Mouse (Mus musculus) left cerebral cortex, adult 18-20 months (tissue): Measurements from ENCODE around the gene Lmod1. TPM values are rescaled to one million over a fixed set of nuclear protein-coding genes. Genes with fewer than 3 reads are reported as not detected.
A peak's percentile ranks its signal among the peaks of the same experiment; 100 is the strongest.

Source experiments
- DNase-seq, 2 experiments: peaks; one replicate each; pipeline ENCODE4 v3.0.0; 2021 to 2022; ENCODE audit warnings: low spot score in 2 of 2, mixed read lengths in 1 of 2
- long read RNA-seq, 2 experiments: library from polyadenylated mRNA; stranded (forward); transcript quantifications; one replicate each; pipeline ENCODE4 v2.0.0; 2021
- total RNA-seq, 2 experiments: library from RNA; stranded (reverse); gene quantifications; 2 replicates each; pipeline ENCODE4 v1.2.3; 2021

Gene Lmod1
- under 1 TPM; 0.72 to 0.82 TPM for total RNA-seq
- long read RNA-seq, experiment 1, partial matches to known transcripts = 0 of 5 reads
- long read RNA-seq, experiment 1, other reads (novel, unspliced or antisense) = 2 of 5 reads
- long read RNA-seq, experiment 2, partial matches to known transcripts = 0 of 1 reads
- long read RNA-seq, experiment 2, other reads (novel, unspliced or antisense) = 0 of 1 reads

DNA sequence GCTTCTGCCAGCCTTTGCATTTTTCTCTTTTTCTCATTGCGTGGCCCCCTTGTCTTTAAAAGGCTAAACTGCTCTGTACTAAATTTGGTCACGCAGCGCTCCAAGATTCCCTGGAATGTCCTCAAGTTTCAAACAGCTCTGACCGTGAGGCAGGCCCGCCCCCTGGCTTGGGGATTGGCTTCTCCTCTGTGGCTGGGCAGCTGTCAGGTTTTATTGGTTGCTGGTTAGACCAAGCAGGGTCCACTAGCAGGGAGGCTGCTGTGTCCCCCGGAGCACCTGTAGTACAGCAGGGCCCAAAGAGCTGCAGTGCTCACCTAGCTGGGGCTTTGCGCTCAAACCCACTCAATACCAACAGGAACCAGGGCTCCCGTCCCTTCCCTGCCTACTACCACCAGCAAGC is at the start of gene Lmod1:
Gene Lmod1, plus strand, starts transcription at position 237 of the 400 bp plus-strand sequence.
- peak in 1 of 2 experiments; percentile 15 for DNase-seq

DNA sequence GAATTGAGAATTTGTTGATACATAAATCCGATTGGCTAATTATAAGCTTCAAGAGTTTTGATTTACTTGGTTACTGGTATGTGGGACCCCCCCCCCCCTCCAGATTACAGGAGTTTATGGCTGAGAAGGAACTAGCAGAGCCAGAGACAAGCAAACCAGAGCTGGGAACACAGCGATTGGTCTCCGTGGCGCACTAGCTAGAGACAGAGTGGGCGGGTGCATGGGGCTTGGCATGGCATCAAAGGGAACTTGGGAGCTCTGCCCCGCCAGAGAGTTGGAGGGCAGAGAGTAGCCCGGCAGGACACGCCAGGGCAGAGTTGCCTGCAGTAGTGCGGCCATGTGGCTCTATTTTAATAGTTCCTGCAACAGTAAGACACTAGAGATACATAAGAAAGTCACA is 44.0 kb upstream of the Lmod1 start:
- DNase-seq = peak; percentile 52 to 53

DNA sequence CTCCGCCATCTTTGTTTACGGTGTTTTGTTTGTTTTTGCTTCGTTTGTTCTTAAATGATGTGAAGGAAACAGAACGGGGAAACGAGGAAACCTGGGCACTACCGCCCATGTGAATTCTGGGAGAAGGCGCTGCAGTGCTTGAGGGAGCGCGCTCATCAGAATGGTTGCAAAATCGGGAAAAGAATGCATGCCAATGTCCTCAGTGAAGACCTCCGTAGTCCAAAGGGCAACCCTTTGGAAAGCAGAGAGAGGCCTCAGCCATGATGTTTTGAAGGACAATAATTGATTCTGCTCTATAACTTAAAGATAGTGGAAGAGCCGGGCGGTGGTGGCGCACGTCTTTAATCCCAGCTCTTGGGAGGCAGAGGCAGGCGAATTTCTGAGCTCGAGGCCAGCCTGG is 42.8 kb upstream of the Lmod1 start:
- no peak for DNase-seq

DNA sequence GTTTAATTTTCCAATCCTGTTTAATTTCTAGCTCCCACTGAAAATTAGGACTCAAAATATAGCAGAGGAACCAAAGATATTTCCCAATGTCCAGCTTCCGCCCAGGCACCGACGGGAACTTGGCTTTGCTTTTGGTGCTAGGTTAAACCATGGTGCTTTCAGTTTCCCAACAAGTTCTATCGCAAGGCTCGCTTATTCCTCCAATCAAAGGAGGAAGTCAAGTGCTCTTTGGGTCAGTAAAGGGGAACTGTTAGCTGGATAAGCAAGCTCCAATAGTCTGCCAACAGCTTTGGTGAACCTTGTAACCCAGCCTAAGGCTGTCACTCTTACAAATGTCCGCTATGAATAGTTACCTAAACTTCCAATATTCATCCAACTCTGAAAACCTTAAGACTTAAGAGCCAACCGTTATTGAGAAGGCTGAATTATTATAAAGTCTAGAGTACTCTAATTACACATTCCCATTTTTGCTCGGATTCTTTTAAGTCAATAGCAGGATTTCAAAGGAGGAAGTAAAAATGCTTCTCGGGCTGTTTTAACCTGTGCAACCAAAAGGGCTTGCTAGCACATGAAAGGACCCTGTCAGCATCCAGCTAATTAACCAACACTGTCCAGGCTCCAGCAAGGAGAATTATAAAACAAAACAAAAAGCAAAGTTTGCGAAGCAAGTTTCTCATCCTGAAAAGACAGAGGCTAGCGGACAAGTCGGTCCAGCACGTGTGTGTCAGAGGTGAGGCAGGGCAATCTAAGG is 41.9 kb upstream of the Lmod1 start:
- no peak for DNase-seq

DNA sequence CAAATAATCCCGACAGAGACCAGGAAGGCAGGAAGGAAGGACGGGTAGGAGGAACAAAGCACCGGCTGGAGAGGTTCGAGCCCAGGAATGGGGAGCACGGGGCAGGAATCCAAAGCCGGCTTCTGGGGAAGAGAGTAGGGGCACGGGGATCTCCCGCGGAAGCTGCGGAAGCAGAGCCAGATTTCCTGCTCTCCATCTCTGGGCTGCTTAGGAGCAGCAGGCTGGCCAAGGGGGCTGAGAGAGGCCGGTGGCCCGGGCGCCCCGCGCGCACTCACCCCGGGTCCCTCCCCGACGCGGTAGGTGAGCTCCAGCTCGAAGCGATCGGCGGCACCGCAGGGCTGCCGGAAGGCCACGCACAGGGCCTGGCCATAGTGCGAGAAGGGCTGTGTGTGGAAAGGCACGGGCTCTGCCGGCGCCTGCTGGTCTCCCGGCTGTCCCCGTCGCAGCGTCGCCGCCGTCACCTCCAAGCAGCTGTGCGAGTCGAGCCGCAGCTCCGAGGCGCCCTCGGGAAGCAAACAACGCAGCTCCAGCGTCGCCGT is 41.3 kb upstream of the Lmod1 start:
- peak; percentile 15 to 38 for DNase-seq

DNA sequence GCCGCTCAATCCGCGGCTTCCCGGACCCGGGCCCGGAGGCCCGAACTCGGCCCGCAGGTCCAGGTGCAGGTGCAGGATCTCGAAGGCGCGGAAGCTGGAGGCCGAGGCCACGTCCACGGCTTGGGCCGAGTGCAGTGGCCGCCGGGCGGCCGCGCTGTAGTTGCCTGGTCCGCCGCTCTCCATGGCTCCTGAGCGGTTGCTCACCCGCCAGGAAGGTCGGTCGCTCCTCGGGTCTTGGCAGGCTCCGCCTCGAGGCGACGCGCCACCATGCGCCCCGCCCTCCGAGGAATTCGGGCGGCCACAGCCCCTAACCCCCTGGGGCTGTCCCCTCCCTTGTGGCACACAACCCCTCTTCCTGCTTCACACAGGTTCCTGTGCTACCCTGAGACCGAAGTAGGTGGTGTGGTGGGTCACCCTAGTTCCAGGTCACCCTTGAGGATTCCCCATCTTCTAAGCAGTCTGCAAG is 40.7 kb upstream of the Lmod1 start, which contains the start of gene Rnpep:
Gene Rnpep, minus strand, starts transcription at position 259 of the 466 bp plus-strand sequence.
- peak; percentile 56 to 79 for DNase-seq

DNA sequence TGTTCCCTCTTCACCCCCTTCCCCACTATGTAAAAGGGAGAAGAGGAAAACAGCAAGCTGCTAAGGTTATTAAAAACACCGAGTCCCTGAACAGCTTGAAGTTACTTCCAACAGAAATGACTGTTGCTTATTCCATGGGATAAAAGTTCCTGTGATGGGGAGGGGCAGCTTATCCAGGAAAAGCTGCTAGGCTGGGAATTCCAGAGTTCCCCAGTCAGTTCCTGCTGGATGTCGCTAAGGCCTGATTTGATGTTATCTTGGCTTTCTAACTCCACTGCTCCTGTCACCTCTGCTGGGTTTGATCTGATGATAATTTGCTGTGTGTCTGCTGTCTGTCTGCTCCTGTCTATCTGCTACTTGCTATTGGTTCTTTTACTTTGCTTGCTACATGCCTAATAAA is 38.3 kb upstream of the Lmod1 start:
- no peak for DNase-seq

DNA sequence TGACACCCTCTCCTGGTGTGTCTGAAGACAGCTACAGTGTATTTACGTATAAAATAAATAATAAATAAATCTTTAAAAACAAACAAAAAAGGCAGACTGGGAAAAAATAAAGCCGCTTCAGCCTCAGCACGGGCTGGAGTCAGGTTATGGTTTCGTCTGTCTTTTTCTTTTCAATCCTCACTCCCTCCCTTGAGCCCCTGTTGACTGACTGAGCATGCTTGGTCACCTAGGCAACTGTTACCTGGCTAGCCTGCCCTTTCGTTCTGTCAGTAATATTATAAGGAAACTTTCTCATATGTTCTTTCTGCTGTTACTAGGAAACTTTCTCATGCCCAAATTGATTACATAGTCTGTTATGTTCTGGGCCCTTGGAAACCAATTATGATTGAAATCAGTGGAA is 33.7 kb upstream of the Lmod1 start:
- DNase-seq = no peak

DNA sequence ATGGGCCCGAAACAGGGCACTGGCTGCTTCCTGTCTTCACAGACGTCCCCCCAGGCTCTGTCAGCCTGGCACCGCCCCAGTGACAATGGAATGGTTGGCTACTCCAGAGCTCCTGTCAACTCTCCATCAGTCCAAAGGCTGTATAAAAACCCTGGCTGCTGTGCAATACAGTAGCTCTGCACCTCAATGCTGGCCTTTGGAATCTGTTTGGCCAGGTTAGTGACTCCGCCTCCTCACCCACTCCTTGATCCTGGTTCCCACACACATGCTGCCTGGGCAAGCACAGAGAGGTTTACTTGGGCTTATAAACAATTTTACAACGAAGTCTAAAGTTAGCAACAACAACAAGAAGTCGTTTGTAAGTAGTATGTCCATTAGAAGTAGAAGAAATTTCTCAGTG is 13.3 kb upstream of the Lmod1 start:
- no peak for DNase-seq

DNA sequence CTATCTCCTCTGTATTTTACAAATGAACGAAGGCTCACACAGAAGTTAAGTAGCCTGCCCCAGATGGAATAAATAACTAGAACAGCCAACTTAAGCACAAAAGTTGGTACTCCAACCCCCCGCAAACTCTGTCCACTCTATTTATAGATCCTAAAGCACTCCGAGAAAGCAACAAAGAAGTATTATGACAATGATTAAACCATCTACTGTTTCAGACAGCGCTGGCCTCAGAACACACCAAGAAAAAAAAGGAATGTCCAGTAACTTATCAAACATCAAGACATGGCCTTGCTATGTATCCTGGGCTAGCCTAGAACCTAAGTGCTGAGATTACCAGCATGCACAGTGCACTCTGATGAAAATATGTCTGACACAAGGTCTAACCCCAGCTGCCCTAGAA is 12.4 kb upstream of the Lmod1 start:
- DNase-seq = no peak

DNA sequence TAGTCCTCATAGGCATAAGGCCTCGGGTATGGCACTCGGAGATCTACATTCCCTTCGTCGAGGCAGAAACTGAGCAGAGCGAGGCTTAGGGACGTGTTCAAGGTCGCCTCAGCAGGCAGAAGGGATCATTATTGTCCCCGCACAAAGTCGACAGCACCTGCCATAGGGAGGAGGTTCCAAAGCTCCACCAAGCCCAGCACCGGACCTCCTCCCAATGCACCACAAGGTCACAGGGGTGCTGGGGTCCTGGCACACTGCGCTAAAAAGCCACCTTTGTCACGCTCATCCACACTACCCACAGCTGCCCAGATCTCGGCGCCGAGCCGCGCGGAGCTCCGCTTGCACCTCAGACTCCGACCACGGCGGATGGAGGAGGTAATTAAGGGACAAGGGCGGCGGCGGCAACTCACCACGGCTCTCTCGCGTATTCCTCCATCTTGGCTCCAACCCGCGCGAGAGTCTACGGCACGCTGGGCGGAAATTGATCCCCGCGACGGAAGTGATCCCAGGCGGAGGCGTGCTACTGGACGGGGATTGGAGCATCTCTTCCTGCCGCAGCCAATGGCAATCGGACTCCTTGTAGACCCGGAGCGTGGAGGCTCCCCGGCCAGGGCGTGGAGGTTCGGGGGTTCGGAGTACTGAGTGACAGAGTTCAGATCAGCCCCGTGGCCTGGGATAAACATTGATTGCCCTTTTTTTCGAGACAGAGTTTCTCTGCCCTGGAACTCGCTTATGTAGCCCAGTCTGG is 11.1 kb upstream of the Lmod1 start, which contains the start of gene Timm17a:
Gene Timm17a, minus strand, starts transcription at position 495 of the 748 bp plus-strand sequence.
- peak; percentile 93 to 96 for DNase-seq

DNA sequence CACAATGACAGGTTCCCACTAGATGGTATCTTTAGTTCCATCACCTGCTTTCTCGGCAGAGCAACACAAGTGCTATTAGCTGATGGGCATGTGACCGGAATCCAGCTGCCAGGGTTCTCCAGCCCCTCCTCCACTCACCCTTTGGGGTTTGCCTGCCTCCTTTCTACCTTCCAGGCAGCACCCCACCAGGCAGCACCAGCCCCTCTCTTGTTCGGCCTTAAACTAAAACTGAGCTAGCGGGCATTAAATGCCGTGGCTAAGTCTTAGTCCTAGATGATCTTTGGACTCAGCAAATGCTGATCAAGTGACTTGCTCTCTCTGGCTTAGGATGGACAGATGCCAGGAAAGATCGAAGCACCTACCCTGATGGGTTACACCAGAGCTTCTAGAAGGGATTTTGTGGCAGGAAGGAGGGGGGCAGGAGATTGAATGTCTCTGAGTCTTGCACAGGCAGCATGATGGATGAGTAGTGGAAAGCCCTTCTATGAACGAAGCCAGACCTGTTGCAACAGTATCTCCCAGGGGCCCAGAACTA is 1.2 kb upstream of the Lmod1 start:
- DNase-seq = no peak

DNA sequence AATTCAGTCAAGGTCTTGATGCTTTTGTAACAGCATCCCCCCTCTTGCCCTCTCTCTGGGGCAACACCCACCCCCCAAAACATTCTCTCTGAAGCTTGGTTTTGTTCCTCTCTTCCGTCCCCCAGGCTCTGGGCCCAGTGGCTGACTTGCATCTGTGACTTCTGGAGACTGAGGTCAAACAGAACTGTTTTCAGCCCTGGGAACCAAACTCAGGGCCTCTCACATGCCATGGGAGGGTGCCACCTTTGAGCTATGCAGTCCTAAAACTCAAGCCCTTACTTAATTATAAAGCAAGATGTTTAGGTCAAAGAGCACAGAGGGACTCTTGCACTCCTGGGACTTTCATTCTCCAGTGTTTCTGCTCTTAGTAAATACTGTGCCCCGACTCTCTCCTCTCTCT is 1.3 kb downstream of the Lmod1 start:
- DNase-seq = no peak

DNA sequence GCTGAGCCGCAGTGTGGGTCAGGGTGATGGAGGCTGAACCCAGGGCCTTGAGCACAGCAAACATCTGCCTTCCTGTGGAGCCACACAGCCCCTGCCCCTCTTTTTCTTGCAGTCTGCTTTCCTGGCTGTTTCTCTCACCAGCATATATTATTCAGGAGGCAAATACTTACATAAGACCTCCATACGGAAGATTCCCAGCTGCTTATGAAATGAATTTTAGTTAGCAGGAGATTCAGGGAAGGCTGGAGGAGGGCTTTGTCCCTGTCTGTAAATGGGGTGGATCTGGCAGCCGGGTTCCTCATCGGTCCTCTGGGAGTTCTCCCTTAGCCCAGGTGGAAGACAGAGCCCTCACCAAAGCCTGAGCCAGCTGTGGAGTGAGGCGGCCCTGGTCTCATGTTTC is 3.8 kb downstream of the Lmod1 start:
- peak in 1 of 2 experiments; percentile 10 for DNase-seq

DNA sequence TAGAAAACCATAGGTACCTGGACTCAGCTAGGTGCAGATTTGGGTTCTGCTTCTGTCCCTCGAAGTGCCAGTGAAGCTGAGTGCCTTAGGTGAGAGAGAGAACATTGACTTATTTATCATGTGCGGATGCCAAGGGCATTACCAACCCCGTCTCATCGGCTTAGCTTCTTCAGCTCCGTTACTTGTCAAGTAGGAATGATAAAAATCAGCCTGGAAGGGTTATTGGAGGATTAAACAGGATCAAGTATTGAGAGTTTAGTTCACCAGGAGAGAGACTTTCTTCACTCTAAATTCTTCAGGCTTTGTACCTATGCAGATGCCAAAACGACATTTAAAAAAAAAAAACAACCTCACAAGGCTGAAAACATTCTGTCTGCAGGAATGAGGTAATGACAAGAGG is 6.0 kb downstream of the Lmod1 start:
- no peak for DNase-seq

DNA sequence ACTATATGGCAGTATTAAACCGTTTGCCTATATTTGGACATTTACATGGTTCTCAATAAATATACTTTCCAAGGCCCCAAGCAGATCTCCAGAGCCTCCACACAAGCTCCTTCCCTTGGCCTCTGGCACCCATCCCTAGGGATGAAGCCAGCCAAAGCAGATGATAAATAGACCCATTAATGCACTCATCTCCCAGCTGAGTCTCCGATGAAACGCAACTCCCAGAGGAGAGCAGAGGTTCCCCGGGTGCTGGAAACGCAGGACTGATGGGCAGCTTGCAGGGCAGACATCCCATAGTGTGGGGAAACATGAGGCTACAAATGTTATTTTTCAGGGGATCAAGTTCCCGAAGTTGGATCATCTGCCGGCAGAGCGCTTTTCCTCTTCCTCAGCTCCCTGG is 17.3 kb downstream of the Lmod1 start:
- DNase-seq = no peak

DNA sequence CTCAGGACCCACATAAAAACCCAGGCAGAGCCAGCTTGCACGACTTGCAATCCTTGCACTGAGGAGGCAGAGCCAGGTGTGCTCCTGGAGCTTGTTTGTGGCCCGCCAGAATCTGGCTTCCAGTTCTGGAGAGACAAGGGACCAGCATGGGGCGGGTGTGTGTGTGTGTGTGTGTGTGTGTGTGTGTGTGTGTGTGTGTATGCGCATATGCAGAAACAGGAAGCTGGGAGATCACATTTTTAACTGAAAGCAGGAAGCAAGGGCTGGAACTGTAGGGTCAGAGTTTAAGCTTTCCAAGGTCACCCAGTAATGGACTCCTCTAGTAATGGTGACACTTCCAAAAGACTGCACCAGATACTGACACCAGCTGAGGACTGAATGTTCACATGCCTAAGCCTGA is 19.4 kb downstream of the Lmod1 start:
- DNase-seq = no peak

DNA sequence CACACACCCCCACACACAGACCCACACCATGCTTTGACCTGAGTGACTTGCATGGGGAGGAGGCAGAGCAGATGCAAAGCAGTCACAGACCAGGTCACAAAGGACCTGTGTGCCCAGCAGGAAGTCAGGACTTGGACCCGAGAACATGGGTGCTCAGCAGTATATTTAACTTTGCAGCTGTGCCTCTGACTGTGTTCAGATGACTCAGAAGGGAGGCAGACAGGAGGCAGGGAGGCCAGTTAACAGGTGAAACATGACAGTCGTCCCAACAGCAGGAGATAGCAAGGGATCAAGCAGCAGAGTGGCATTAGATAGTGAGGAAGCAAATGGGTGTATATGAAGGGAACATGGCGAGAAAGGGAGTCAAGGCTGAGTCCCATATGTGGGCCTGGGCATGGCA is 22.3 kb downstream of the Lmod1 start:
- no peak for DNase-seq

DNA sequence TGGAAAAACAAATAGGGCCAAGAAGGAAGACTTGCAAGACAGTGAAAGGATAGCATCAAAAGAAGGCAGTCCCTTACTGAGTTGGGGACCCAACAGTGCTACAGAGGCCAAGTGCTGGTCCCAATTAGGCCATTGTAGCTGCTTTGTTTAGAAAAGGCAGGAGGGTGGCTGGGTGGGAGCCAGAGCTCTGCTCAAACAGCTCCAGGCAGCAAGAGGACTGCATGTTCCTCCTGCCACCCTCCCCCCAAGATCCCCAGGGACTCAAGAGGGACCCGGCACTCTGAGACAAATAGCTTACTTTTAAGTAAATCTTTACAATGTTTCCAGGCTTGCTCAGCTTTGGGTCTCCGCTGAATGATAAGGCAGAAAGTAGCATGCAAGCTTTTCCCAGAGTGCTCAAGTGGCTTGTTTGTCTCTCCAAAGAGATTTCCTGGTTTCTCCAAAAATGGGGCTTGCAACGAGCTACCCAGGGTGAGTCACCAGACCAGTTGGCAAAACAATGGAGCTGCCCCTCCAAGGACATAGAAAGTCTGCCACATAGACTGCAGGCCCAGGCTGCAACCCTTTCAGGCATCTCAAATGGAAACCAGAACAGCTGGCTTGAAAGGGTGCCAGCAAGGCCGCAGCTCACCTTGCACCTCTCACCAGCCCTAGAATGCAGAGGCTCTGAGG is 23.0 kb downstream of the Lmod1 start:
- DNase-seq = no peak

DNA sequence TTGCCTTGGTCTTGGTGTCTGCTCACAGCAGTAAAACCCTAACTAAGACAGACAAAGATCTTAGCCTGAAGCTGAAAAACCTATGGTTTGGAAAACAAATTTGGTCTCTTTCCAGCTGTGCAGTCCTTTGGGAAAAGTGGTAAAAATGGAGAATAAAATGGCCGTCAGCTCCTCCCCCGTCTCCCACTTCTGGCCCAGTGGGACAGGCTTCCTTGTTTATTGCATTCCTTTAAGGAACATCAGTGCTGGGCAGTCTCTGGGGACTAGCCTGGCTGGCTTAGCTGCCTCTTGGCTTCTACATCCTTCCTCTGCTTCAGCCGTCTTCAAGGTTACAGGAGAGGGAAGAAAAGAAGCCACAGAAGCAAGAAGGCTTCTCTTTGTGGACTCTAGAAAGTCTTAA is 27.3 kb downstream of the Lmod1 start:
- no peak for DNase-seq

DNA sequence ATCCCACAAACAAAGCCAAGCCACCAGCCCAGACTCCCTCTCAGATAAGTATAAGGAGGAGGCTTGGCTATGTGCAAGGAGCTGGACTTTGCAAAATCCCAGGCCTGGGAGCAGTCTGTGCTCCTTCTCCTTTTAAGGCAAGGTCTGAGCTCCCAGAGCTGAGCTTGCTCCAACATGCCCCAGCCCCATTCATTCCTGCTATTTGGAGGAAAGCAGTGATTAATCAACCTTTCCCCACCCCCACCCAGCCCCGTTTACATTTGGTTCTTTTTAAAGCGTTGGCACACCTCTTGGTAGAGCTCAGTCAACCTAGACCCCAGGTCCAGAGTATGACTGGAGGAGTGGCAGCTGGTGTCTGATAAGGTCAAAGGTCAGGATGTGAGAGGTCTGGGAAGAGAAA is 34.5 kb downstream of the Lmod1 start:
- DNase-seq = no peak
